Mouse (Mus musculus): ENCODE data around the gene Rbpms2.

The Rbpms2 gene

DNA sequence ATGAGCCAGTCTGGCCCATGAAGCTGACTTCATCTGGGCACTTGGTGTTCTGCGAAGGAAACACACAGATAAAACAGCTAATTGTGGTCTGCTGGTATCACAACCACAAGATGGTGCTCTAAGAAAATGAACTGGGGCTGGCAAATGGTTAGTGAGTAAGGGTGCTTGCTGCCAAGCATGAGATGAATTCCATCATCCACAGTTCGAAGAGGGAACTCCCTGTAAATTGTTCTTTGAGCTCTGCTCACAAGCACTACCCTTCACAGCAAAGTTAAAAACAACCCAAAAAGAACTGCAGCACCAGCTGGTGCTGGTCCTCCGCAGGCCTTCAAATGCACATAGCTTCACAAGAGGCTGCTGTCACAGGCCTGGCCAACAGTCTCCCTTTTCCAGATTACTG, 66.2 kb downstream of the Rbpms2 start:
- TF ChIP-seq GATA4 (IDR thresholded peaks at IDR 0.05; ENCODE audit: insufficient replicate concordance, low read length) = no peak

DNA sequence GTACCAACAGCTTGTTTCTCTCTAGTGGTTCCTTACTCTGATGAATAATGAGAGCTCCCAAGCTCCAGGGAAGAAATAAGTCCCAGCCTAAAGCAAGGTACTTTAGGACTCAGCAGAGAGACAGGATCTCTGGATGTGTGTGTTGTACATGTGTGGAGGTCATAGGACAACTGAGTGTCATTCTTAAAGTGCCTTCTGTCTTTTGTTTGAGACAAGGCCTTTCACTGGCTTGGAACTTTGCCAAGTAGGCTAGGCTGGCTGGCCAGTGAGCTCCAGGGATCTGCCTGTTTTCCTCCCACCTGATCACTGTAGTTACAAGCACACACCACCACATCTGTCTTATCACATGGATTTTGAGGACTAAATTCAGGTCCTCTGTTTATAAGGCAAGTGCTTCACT, 66.9 kb downstream of the Rbpms2 start:
- TF ChIP-seq GATA4 (IDR thresholded peaks at IDR 0.05; ENCODE audit: insufficient replicate concordance, low read length) = no peak

DNA sequence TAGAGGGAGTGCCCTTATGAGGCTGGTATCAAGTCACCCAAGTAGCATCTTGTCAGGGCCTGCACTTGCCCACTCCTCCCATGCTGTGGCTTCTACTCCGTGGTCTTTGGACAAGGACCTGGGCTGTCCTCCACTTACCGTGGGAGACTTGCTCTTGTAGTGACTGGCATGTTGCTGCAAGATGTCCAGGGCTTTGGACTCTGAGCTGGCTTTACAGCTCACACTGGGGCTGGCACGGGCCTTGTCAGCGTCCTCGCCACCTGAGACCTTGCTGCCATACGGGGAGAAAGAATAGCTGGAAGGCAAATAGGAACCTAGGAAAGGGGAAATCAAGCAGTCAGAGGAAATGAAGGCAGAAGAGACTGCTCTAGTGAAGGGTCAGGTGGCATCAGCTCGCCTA, 67.9 kb downstream of the Rbpms2 start:
- TF ChIP-seq GATA4 (IDR thresholded peaks at IDR 0.05; ENCODE audit: insufficient replicate concordance, low read length) = no peak

- TF ChIP-seq GATA4 (IDR thresholded peaks at IDR 0.05; ENCODE audit: insufficient replicate concordance, low read length) = no peak
Measured at GRCm38 (mm10) chr9:65697992-65698391, 68.5 kb downstream of the Rbpms2 start.

DNA sequence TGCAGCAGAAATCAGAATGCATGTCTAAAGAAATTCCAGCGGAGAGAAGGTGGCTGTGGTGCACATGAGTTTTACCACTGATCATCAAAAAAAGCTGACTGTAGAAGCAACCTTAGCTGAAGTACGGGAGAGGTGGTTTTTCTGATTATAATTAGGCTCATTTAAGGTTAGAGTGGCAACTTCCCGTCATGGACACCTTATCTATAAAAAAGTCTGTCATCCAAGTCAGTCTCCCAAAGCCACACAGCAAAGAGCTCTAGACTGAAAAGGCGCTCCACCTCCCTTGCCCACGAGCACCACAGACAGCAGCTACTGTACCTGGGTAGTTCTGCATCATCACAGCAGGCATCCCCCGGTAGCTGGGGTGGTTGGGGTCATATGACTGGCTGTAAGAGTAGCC, 71.1 kb downstream of the Rbpms2 start:
- no peak for TF ChIP-seq GATA4 (IDR thresholded peaks at IDR 0.05; ENCODE audit: insufficient replicate concordance, low read length)

GRCm38 (mm10) chr9:65702286-65702685, 72.8 kb downstream of the Rbpms2 start:
- no peak for TF ChIP-seq GATA4 (IDR thresholded peaks at IDR 0.05; ENCODE audit: insufficient replicate concordance, low read length)

DNA sequence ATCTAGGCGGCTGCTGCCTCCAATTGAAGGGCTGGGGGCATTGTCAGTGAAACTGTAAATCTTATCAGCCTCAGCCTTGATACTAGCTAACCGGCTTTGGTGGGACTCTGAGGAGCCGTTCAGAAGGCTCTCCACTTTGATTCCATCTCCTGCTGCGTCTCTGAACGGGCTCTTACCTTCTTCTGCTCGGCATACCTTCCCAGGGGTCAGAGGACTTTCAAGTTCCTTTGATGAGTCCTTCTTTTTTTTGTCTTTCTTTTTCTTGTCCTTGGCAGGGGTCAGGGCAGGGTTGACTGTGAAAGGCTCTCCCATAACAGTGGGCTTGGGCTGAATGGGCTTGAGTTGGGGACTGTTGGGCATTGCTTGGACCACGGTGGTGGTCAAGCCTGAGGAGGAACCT, 73.8 kb downstream of the Rbpms2 start:
- TF ChIP-seq GATA4 (IDR thresholded peaks at IDR 0.05; ENCODE audit: insufficient replicate concordance, low read length) = no peak

DNA sequence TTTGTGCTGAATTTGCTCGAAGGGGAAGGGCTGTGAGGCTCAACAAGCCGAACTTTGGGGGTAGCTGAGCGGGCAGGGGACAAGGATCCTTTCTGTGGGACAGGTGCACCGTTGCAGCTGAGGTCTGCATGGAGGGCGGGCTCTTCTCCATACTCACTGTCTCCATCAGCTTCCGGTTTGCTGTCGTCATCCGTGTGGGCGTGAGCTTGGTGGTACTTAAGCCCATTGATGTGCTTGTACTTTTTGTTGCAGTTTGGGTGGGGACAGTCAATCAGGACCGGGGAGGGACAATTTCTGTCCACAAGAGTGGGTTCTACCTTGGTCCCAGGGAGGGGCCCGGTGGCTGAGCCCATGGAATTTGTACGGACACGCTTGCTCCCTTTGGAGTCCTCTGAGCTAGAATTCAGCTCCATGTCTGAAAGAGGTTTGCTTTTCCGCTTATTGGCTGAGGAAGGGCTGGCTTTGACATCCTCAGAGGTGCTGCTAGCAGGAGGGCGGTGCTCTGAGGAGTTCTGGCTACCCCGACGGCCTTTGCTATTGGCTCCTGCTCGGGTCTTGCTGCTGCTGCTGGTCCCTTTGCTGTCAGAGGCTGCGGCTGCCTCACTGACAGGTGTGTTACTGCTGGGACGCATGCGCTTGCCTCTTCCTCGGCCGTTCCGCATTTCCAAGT, 74.6 kb downstream of the Rbpms2 start:
- no peak for TF ChIP-seq GATA4 (IDR thresholded peaks at IDR 0.05; ENCODE audit: insufficient replicate concordance, low read length)
